Mouse (Mus musculus) mouse embryonic stem cell (cell line): ENCODE data around the gene C3.

Source experiments
- in situ Hi-C, 2 experiments: fragments of 300-500 bp; cut with MboI; formaldehyde crosslinking; loops; 1 replicate in 1 of 2; 3 replicates in 1 of 2; pipeline ENCODE4 v1.14.3; 2019 to 2020; ENCODE audit warnings: low sequenced_read_pairs in 2 of 2, low pct_unique_long_range_greater_than_20kb in 1 of 2, mixed read lengths in 1 of 2; ENCODE audit not compliant: unreplicated experiment in 1 of 2

C3 gene

DNA sequence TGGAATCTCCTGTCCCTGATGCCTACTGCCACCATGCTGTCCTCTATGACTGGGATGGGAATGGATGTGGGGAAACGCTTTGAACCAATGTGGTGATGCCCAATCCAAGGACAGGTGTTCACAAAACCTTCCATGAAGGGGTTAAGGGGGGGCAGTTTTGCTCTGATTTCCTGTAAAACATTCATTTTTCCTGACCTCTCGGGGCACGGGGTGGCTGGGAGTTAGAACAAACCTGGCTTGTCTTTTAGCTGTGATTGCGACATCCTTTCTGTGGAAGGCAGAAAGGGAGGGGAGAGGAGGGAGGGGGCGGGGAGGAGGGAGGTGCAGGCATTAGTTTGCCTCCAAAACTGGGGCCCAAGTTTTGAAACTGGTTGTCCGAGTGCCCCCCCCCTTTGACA is 2.8 kb upstream of the C3 start:
- in situ Hi-C loops = no loop called here

DNA sequence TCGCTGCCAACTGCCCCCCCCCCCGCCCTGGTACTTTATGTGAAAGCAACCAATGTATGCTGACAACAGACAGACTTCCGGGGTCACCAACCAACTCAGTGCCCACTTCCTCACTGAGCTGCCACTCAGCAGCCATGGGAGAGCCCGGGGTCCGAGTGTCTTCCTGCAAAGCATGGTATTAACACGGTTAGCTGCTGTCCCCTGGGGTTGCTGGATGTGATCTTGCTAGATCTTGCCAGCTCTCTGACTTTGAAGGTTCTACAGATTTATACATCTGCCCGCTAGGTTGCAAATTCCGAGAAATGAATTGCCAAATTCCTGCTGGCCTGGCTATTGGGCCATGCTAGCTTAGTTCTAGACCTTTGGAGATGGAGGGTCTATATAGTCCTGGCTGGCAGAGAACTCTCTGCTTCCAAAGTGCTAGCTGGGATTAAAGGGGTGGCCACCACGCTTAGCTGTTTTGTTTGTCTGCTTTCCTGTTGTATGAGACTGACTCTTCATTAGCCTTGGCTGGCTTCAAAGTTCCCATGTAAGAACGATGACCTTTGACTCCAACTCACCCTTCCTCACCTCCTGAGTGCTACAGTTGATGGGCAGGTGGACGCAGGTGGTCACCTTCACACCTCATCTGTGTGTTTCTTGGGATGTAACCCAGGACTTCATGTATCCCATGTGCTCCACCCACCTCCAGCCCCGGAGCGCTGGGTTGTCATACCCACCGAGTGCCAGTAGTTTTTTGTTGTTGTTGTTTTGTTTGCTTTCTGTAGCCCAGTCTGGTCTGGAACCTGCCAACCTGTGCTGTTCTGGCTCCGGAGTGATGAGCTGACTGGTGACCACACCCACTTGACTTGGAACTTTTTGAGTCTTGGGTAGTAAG is 2.2 kb upstream of the C3 start:
- in situ Hi-C loops = no loop called here

DNA sequence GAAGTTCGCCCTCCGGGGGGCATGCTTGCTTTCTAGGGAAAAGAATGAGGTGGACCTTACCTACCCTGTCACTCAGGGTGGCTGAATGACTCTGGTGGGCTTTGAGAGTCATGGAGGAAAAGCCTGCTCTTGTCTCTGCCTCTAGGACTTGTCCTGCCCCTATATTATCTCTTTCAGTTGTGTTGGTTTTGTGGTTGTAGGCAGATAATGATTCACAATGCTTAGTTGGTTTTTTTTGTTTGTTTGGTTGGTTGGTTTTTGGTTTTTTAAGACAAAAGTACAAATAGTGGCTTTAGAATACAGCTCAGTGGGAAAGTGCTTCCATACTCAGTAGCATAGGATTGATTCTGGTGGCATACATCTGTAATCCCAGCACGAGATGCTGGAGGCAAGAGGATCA is 937 bp upstream of the C3 start:
- in situ Hi-C loops = no loop called here

DNA sequence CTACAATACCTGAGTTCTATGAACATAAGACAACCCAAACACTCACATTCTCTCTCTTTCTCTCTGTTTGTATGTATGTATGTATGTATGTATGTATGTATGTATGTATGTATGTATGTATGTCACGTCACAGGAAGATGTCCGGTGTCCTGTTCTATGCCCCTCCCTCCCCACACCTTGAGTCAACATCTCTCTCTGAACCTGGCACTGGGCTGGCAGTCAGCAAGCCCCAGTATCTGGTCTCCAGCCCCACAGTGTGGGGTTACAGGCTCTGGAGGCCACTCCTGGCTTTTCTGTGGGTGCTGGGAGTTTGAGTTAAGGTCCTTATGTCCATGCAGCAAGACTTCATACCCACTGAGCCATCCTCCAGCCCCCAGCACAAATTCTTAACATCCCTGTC is 468 bp downstream of the C3 start:
- in situ Hi-C loops = no loop called here

DNA sequence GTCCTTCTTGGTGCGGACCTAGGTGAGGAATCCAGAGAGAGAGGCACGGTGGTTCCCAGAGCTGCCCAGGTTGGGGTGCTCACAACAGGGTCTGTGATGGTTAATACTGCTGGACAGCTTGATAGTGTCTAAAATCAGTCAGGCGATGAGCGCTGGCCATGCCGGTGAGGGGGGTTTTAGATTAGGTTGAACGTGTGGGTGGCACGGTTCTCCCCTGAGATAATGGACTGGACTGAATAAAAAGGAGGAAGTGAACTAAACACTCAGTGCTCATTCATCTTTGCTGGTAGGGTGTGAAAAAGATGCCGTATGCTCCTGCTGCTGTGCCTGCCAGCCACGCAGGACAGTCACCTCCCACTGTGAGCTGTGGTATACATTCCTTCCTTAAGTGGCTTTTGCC is 4.6 kb downstream of the C3 start:
- in situ Hi-C loops = no loop called here

DNA sequence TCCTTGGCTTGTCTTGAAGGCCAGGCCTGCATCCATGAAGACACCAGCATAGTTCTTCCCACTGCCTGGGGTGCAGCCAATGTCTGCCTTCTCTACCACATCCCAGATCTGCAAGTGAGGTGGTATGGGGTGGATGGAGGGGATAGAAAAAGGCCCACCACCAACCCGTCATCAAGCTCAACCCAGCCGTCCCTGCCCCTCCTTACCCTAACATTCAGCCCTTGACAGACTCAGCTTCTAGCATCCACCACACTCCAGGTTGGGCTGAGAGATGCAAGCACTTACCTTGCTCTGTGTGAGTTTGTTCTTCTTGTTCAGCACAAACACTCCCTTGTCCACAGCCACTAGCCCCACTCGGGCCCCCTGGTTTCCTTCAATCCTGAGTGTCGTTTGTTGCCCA is 6.0 kb downstream of the C3 start:
- in situ Hi-C loops = no loop called here

DNA sequence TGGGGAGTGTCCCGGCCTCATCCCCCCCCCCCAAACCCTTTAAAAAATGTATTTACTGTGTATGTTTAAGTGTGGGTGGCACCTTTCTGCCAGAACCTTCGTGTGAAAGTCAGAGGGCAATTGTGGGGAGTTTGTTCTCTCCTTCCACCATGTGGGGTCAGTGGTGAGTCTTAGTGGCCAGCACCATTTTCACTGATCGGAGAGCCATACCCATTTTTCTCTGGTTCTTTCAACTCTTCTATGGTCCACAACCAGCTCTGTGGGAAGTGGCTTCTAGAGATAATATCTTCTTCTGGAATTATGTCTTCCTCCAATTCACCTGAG is 8.1 kb downstream of the C3 start:
- in situ Hi-C loops = loop anchor here (5.0 to 10.0 kb wide), 2 partner anchors 115 to 117 kb away; no protein-coding TSS in a partner anchor

DNA sequence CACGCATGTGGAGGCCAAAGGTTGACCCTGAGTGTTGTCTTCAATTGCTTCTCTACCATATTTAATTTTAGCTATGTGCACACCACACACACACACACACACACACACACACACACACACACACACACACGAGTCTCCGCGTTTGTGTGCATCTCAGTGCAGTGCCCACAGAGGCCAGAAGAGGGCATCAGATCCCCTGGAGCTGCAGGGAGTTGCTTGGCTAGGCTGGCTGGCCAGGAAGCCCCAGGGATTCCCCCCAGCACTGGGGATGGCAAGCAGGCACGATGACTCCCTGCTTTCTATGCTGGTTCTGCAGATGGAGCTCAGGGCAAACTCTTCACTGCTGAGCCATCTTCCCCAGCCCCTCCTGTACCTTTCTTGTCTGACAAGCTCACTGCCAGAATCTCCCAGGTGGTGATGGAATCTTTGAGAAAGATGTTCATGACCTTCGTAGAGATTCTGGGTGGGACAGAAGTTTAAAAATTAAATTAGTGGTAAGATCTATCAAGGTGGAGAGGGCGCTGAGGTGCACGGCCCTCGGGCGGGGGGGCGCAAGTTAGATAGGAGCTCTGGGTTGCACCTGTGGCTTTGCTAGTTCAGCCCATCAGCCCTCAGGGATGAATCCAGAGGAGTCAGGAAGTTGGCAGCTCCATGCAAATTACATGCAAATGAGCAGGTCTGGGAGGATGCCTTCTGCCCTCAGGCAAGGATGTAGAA is 8.6 kb downstream of the C3 start:
- in situ Hi-C loops = loop anchor here (5.0 to 10.0 kb wide), 2 partner anchors 115 to 118 kb away; no protein-coding TSS in a partner anchor

DNA sequence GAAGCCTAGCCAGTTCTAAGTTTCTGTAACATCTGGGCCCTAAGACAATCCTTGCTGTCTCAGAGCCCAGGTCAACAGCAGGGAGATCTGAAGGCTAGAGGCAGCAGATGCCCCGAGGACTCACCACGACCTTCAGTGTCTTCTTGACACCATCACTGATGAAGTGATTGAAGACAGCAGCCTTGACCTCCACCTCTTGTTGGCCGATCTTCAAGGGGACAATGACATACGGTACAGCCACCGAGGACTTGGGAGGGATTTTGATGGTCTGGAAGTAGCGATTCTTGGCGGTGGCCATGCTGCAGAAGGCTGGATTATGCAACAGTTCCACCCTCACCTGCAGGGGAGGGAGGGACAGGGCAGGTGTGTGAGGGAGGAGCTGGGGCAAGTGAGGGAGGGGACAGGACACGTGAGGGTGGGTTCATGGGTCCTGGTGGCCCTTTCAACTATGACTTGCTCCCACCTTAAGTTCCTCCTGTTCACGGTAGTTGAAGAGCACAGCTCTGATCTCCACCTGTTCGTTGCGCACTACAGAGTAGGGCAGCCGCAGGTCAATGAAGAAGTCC is 9.5 kb downstream of the C3 start:
- in situ Hi-C loops = loop anchor here (5.0 to 10.0 kb wide), 2 partner anchors 116 to 119 kb away; no protein-coding TSS in a partner anchor

DNA sequence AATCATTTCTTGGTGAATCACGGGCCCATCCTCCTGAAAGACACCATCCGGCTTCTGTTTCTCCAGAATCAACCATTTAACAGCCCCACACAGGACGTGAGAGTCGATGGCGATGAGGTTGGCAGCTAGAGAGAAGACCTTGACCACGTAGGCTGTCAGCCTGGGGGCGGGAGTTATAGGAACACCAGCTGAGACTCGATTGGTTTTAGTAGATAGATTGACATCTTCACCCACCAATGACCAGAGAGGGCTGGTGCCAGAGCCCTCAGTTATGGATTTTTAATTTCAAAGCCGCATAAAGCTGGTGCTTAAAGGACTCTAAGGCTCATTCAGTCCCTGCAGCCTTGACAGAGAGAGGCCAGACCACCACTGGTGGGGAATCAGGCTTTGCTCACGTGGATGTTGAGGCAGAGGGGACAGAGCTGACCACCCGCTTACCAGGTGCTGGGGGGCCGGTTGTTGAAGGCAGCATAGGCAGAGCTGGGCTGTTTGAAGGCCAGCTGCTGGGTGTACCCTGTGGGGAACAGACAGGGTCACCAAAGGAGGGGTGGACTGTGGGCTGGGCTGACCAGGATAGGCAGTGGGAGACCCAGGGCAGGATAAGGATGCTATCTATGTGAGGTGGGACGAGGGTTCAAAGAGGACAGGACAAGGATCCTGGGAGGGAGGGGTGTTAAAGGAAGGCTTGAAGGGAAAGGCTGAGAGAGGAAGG is 13.1 kb downstream of the C3 start:
- in situ Hi-C loops = loop anchor here (5.0 to 10.0 kb wide), 2 partner anchors 120 to 122 kb away; no protein-coding TSS in a partner anchor

DNA sequence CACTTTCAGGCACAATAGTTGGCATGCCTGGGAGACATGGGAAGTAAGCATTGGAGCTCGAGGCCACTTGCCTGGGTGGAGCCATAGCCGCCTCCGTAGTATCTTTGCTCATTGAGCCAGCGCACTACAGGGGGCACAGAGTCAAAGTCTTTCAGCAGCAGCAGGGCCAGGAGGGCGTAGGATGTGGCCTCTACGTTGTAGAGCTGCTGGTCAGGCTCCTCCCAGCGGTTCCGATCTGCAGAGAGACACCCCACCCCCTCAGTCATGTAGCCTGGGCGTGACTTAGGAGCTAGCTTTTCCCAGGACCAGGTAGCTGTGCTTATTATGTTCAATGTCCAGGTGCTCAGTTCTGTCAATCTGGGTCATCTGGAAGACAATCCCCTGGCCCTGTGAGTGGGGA is 16.4 kb downstream of the C3 start:
- in situ Hi-C loops = loop anchor here in 1 of 2 experiments (10.0 kb wide), 1 partner anchor 123 kb away; no protein-coding TSS in a partner anchor

DNA sequence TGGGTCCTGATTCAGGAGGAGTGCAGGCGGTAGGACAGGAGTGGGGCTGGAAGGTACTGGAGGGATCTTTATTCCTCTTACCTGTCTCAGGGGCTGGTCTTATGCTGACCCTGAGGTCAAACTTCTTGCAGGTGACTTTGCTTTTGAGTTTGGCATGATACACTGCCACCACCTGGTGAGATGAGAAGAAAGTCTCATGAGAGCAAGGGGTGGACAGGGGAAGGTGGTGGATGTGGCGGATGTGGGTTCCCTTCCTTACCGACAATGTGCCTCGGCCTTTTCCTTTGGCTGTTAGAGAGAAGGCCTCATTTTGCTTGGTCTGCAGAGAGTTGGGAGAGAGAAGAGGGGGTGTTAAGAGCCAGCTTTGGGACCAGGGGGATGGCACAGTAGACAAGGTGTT is 18.6 kb downstream of the C3 start:
- in situ Hi-C loops = no loop called here

DNA sequence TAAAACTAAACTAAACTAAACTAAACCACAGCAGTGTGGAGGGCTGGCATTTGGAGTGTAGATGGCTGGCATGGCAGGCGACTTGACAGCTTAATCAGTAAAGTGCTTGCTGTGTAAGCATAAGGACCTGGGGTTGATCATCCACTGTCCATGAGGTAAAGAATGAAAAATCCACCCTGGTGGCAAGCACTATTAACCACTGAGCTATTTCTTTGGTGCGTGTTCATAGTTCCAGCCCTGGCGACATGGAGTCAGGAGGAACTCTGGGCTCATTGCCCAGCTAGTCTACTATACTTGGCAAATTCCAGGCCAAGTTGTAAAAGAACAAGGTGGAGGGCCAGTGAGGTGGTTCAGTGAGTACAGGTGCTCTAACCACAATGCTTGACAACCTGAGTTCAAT is 20.0 kb downstream of the C3 start:
- in situ Hi-C loops = no loop called here

DNA sequence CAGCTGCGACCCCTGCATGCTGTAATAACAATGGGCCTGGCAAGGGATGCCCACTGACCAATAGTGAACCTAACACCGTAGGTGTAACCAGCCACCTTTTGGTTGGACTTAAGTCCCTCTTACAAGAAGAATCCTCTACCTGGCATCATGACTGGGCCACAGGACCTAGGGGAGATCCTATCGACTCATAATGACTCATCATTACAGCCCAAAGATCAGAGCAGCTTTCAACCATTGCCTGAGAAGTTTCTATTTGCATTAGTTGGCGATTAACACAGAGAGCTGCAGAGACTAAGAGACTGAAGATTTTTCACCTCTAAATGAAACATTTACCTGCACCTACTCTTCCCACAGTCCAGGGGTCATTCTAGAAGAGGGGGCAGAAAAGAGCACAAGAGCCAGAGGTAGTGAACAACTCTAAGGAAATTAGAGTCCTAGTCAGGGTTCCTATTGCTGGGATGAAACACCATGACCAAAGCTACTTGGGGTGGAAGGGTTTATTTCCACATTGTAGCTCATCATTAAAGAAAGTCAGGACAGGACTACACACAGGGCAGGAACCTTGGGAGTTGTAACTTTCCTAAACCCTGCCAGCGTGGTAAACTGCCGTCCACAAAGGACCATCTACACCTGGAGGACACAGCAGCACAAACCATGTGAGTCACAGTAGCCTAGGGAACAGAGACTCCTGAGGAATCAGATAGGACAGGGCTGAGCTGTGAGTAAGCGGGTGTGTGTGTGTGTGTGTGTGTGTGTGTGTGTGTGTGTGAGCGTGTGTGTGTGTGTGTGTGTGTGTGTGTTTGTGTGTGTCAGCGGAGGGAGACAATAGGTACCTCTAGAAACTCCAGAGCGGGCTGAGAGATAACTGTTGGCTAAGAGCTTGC is 25.9 kb downstream of the C3 start:
- in situ Hi-C loops = no loop called here

DNA sequence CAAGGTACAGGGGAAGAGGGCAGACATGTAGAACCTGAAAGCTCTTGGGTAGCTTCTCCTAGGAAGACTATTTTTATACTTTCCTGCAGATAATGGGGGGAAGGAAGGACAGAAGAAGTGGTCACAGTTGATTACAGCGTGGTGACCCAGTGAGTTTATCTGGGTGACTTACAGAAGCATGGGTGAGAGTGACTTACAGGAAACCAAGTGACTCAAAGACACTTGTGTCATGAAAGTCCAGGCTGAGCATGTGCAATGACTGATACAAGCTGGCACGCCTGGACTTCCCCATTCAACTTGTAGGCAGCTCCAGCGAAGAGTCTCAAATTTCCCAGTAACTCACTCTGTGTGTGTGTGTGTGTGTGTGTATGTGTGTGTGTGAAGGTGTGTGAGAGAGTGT is 29.7 kb downstream of the C3 start:
- in situ Hi-C loops = no loop called here

DNA sequence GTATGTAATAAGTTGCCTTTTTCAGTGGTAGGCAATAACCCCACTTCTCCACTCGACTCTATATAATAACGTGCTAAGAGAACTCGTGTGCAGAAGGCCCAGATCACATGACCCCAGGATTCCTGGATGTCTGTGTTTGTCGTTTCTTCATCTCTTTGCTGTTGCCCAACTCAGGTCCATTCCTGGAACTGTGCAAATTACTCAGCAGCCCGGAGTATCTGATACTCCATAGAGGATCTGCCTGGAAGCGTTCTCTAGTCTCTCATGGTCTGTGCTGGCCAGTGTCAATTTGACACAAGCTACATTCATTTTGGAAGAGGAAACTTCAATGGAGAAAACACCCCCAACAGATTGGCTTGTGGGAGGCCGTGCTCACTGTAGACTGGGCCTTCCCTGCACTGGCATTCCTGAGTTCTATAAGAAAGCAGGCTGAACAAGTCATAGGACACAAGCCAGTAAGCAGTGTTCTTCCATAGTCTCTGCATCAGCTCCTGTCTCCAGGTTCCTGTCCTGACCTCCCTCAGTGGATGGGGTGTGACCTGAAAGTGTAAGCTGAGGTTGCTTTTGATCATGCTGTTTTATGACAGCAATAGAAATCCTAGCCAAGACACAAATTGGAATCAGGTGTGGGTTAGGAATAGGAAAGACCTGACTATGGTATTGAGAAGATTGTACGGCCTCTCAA is 32.5 kb downstream of the C3 start:
- in situ Hi-C loops = no loop called here

DNA sequence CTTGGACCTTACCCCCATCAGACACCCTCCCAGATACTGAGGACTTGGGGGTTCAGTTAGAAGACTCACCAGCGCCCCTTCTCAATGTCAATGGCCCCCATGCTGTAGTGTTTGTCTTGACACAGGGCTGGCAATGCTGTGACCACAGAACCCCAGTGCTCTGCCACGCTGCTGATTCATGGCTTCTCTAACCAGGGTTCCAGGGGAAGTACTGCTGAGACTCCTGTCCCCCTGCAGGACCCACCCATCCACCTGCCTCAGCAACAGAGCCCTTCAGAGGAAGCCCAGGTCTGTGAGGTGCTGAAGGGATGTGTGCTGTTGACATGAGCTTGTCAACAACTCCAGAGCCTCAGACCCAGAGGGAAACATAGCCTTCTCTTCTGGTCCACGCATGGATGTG is 33.2 kb downstream of the C3 start:
- in situ Hi-C loops = no loop called here
